Mouse (Mus musculus) cerebellum, adult 2 months (tissue): ENCODE measurements around the gene Cracr2a.

Experiments
- CTCF ChIP-seq: fragments of 200-500 bp; IDR thresholded peaks from 2 replicates; pipeline ENCODE4 v1.5.1; 2011; ENCODE audit warnings: low read depth, mild to moderate bottlenecking, control low read depth, low read length, moderate library complexity, borderline replicate concordance; ENCODE audit not compliant: insufficient read depth
- POLR2A ChIP-seq: fragments of 200-500 bp; IDR thresholded peaks from 2 replicates; pipeline ENCODE4 v1.6.1; 2011; ENCODE audit warnings: low read length, control low read depth, borderline replicate concordance; ENCODE audit not compliant: insufficient read depth

DNA sequence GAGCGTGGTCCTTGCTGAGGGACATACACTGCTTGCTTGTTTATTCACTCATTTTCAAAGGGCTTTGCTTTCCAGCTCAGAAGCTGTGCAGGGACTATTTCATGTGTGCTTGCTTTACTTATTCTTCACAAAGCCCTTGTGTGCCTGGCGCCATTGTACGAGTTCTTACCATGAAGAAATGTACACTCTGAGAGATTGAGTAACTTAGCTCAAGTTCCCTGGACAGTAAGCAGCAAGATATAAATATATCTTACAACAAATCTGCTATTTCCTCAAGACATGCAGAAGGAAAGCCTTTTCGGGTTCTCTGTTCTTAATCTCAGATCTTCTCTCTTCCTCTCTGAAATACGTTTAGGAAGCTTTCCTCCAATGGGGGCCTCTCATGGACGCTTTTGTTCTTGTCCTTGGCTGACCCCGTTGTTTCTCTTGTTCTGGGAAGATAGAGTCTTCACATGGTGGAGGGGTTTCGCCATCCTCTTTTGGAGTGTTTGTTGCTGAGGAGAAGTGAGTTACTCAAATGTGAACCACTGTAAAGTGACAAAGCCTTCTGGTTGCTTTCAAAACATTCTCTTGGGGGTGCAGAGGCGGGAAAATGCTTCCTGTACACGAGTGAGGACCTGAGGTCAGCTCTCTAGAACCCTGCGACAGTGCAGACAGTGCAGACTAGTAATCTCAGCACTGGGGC lies 12.8 kb downstream of the Cracr2a start:
- no peak for TF ChIP-seq POLR2A
- TF ChIP-seq CTCF: no peak
